Mouse (Mus musculus): Measurements from ENCODE around the gene Vta1. TPM values are rescaled to one million over a fixed set of nuclear protein-coding genes. Genes with fewer than 3 reads are reported as not detected.

Gene Vta1
- 99.6 and 105 TPM in 2 replicates for polyA plus RNA-seq (2016; fragmentation: Nextera tagmentation; extraction: Ambion mirVana)

- Histone ChIP-seq H3K4me3 (peak within 1 kb of the TSS; percentile 97), H3K36me3 (no peaks in the 10 kb centered on the region), H3K27ac (peak within 1 kb of the TSS; percentile 93), H3K9me3 (no peaks in the 10 kb centered on the region), H3K27me3 (ENCODE audit: insufficient read depth, poor library complexity, severe bottlenecking) (no peaks in the 10 kb centered on the region), H3K4me1 (peaks cover 10% of the 10 kb centered on the region)
- under 1% methylated on average over 50 of the region's 50 CpGs for WGBS
- peak; percentile 96 for DNase-seq (ENCODE audit: low spot score)
These were observed at the start of gene Vta1, which contains the start of gene Nmbr for GRCm38 (mm10) chr10:14705072-14706066. Gene Vta1 (minus strand): TSS chr10:14705560. Gene Nmbr (plus strand): TSS chr10:14705591.

- Histone ChIP-seq H3K27ac (no peak overlapping the region), H3K36me3 (no peaks in the 10 kb centered on the region), H3K27me3 (ENCODE audit: insufficient read depth, poor library complexity, severe bottlenecking) (no peaks in the 10 kb centered on the region), H3K9me3 (no peaks in the 10 kb centered on the region), H3K4me3 (no peak overlapping the region), H3K4me1 (no peaks in the 10 kb centered on the region)
- 8% methylated on average over 2 of the region's 2 CpGs for WGBS
- DNase-seq (ENCODE audit: low spot score), result no peak
These were observed 28.9 kb upstream of the Vta1 start for GRCm38 (mm10) chr10:14734285-14734684.

- no peak overlapping the region for H3K27ac ChIP-seq
- DNase-seq (ENCODE audit: low spot score), result no peak
- no peaks in the 10 kb centered on the region for H3K27me3 ChIP-seq (ENCODE audit: insufficient read depth, poor library complexity, severe bottlenecking)
- no peaks in the 10 kb centered on the region for H3K4me1 ChIP-seq
- no peaks in the 10 kb centered on the region for H3K36me3 ChIP-seq
- no peak overlapping the region for H3K4me3 ChIP-seq
- H3K9me3 ChIP-seq, result no peaks in the 10 kb centered on the region
- 57% methylated on average over 9 of the region's 9 CpGs for WGBS
These were observed 20.3 kb upstream of the Vta1 start for GRCm38 (mm10) chr10:14725671-14726070.

- H3K9me3 ChIP-seq, result no peaks in the 10 kb centered on the region
- 51% methylated on average over 3 of the region's 3 CpGs for WGBS
- H3K4me1 ChIP-seq, result no peaks in the 10 kb centered on the region
- DNase-seq (ENCODE audit: low spot score), result no peak
- H3K4me3 ChIP-seq, result no peak within 1 kb of the TSS
- H3K27ac ChIP-seq, result no peak within 1 kb of the TSS
- no peaks in the 10 kb centered on the region for H3K36me3 ChIP-seq
- no peaks in the 10 kb centered on the region for H3K27me3 ChIP-seq (ENCODE audit: insufficient read depth, poor library complexity, severe bottlenecking)
These were observed 12.8 kb upstream of the Vta1 start, which contains the start of gene Gje1 for GRCm38 (mm10) chr10:14718114-14718513. Gene Gje1 (minus strand): TSS chr10:14718214.

- 69% methylated on average over 4 of the region's 4 CpGs for WGBS
- Histone ChIP-seq H3K4me1 (peaks cover 10% of the 10 kb centered on the region), H3K36me3 (no peaks in the 10 kb centered on the region), H3K27ac (no peak overlapping the region), H3K4me3 (peak overlapping the region; percentile 97), H3K9me3 (no peaks in the 10 kb centered on the region), H3K27me3 (ENCODE audit: insufficient read depth, poor library complexity, severe bottlenecking) (no peaks in the 10 kb centered on the region)
- no peak for DNase-seq (ENCODE audit: low spot score)
These were observed 1.4 kb downstream of the Vta1 start for GRCm38 (mm10) chr10:14703830-14704420.

- Histone ChIP-seq H3K27me3 (ENCODE audit: insufficient read depth, poor library complexity, severe bottlenecking) (no peaks in the 10 kb centered on the region), H3K27ac (no peak overlapping the region), H3K4me1 (peaks cover 10% of the 10 kb centered on the region), H3K9me3 (no peaks in the 10 kb centered on the region), H3K36me3 (no peaks in the 10 kb centered on the region), H3K4me3 (no peak overlapping the region)
- 85% methylated on average over 1 of the region's 1 CpGs for WGBS
- no peak for DNase-seq (ENCODE audit: low spot score)
These were observed 2.1 kb downstream of the Vta1 start for GRCm38 (mm10) chr10:14703239-14703638.

- Histone ChIP-seq H3K4me1 (0 out of 2 replicates have a peak, but pooled peaks cover 2% of the 10 kb centered on the region), H3K27me3 (ENCODE audit: insufficient read depth, poor library complexity, severe bottlenecking) (no peaks in the 10 kb centered on the region), H3K4me3 (no peak overlapping the region), H3K36me3 (peaks cover 19% of the 10 kb centered on the region), H3K9me3 (no peaks in the 10 kb centered on the region), H3K27ac (no peak overlapping the region)
- WGBS, result 88% methylated on average over 3 of the region's 3 CpGs
- DNase-seq (ENCODE audit: low spot score), result no peak
These were observed 15.0 kb downstream of the Vta1 start for GRCm38 (mm10) chr10:14690349-14690748.

- H3K4me1 ChIP-seq, result 0 out of 2 replicates have a peak, but pooled peaks cover 2% of the 10 kb centered on the region
- no peaks in the 10 kb centered on the region for H3K27me3 ChIP-seq (ENCODE audit: insufficient read depth, poor library complexity, severe bottlenecking)
- H3K27ac ChIP-seq, result no peak overlapping the region
- 71% methylated on average over 6 of the region's 6 CpGs for WGBS
- no peaks in the 10 kb centered on the region for H3K9me3 ChIP-seq
- H3K4me3 ChIP-seq, result no peak overlapping the region
- peaks cover 19% of the 10 kb centered on the region for H3K36me3 ChIP-seq
- DNase-seq (ENCODE audit: low spot score), result no peak
These were observed 16.4 kb downstream of the Vta1 start for GRCm38 (mm10) chr10:14688785-14689442.

GRCm38 (mm10) chr10:14685663-14686062, 19.7 kb downstream of the Vta1 start:
- Histone ChIP-seq H3K36me3 (peaks cover 23% of the 10 kb centered on the region), H3K9me3 (no peaks in the 10 kb centered on the region), H3K27ac (no peak overlapping the region), H3K4me1 (no peaks in the 10 kb centered on the region), H3K27me3 (ENCODE audit: insufficient read depth, poor library complexity, severe bottlenecking) (no peaks in the 10 kb centered on the region), H3K4me3 (no peak overlapping the region)
- DNase-seq (ENCODE audit: low spot score), result no peak
- 98% methylated on average over 1 of the region's 1 CpGs for WGBS

GRCm38 (mm10) chr10:14666147-14666546, 39.2 kb downstream of the Vta1 start:
- no peaks in the 10 kb centered on the region for H3K9me3 ChIP-seq

GRCm38 (mm10) chr10:14660875-14661274, 44.5 kb downstream of the Vta1 start:
- Histone ChIP-seq H3K9me3 (no peaks in the 10 kb centered on the region), H3K4me1 (no peaks in the 10 kb centered on the region), H3K36me3 (peaks cover 28% of the 10 kb centered on the region; the same call in 1 of the 2 replicates), H3K4me3 (no peak overlapping the region), H3K27ac (no peak overlapping the region), H3K27me3 (ENCODE audit: insufficient read depth, poor library complexity, severe bottlenecking) (no peaks in the 10 kb centered on the region)
- 84% methylated on average over 2 of the region's 2 CpGs for WGBS
- DNase-seq (ENCODE audit: low spot score), result no peak

More at GRCm38 (mm10) chr10:14666147-14666546, 39.2 kb downstream of the Vta1 start:
- H3K4me3 ChIP-seq, result no peak overlapping the region
- no peaks in the 10 kb centered on the region for H3K4me1 ChIP-seq
- DNase-seq (ENCODE audit: low spot score), result no peak
- 83% methylated on average over 2 of the region's 2 CpGs for WGBS
- H3K27me3 ChIP-seq (ENCODE audit: insufficient read depth, poor library complexity, severe bottlenecking), result no peaks in the 10 kb centered on the region
- no peak overlapping the region for H3K27ac ChIP-seq
- H3K36me3 ChIP-seq, result peaks cover 22% of the 10 kb centered on the region; the same call in 1 of the 2 replicates

- Histone ChIP-seq H3K9me3 (no peaks in the 10 kb centered on the region), H3K36me3 (no peaks in the 10 kb centered on the region), H3K27ac (no peak overlapping the region), H3K4me1 (no peaks in the 10 kb centered on the region), H3K27me3 (ENCODE audit: insufficient read depth, poor library complexity, severe bottlenecking) (no peaks in the 10 kb centered on the region), H3K4me3 (no peak overlapping the region)
- DNase-seq (ENCODE audit: low spot score), result no peak
- 81% methylated on average over 1 of the region's 1 CpGs for WGBS
These were observed 65.7 kb downstream of the Vta1 start for GRCm38 (mm10) chr10:14639635-14640034.
